Mouse (Mus musculus): ENCODE results near the gene Tmem132d.

Tmem132d gene

DNA sequence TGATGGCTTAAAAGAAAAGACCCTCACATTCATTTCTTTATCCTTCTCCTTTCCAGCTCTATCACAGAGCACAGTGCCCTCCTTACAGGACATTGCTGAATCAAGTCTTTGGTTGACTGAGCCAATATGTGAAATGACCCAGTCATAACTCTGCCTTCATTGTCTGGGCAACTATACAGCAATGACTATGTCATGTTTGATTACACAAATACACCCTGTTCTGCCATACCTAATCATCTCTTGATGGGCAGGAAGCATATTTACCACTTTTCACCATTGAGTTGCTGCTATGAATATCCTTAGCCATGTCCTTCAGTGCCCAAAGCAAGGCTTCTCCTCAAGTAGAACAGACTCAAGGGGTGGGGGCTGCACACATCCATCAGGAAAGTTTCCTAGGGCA is 214.6 kb downstream of the Tmem132d start:
- no peak for DNase-seq (ENCODE audit: low spot score in 2 of 2)

DNA sequence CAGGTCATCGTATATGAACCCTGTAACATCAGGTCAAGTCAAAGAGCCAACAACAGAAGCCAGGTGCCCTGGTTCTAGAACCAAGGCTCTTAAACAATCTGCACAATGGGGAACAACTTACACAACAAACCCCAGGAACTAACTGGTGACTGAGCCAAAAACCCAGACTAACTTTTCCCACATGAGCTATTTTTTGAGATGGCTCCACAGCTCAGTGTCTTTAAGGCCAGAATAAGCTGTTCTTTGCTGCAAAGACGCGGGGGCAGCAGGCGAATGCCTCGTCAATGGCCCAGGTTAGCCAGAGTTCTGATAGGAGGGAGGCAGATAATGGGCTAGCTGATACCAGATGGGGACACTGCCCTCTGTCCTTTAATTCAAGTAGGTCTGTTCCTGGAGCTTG is 221.8 kb downstream of the Tmem132d start:
- no peak for DNase-seq (ENCODE audit: low spot score in 2 of 2)

GRCm38 (mm10) chr5:128205716-128206115 is 227.2 kb downstream of the Tmem132d start:
- DNase-seq (ENCODE audit: low spot score in 2 of 2), result no peak

GRCm38 (mm10) chr5:128204685-128205320 is 228.1 kb downstream of the Tmem132d start:
- DNase-seq (ENCODE audit: low spot score in 2 of 2), result no peak

DNA sequence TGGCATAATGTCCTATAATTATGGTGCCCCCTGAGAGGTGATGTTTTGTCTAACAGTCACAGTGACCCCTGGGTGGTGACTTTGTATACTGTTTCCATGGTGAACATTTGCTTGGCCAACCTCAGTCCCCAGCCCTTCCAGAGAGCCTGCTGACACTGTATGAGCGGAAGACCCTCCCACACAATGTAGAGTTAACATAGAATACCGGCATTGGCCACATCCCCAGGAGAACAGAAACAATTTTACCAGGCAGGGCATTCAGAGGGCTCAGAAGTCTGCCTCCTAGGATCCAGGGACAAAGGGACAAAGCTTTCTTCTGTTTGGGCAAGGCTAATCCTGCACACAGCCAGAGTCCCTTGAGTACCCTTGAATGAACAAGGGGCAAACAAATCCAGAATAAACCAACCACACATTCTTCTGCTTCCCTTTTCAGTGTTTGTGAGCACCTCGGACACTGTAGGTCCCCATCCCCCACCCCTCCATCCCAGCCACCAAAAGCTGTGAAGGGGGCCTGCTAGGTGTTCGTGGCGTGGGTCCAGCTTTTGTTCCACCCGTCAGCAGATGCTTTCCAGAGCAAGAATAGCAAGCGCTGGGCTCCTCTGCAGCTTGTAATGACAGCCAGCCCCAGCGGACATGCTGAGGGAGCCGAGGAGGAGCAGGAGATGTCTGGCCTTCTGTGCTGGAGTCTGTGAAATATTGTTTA is 228.8 kb downstream of the Tmem132d start:
- DNase-seq (ENCODE audit: low spot score in 2 of 2), result no peak

GRCm38 (mm10) chr5:128194106-128194505 is 238.8 kb downstream of the Tmem132d start:
- DNase-seq (ENCODE audit: low spot score in 2 of 2), result no peak

DNA sequence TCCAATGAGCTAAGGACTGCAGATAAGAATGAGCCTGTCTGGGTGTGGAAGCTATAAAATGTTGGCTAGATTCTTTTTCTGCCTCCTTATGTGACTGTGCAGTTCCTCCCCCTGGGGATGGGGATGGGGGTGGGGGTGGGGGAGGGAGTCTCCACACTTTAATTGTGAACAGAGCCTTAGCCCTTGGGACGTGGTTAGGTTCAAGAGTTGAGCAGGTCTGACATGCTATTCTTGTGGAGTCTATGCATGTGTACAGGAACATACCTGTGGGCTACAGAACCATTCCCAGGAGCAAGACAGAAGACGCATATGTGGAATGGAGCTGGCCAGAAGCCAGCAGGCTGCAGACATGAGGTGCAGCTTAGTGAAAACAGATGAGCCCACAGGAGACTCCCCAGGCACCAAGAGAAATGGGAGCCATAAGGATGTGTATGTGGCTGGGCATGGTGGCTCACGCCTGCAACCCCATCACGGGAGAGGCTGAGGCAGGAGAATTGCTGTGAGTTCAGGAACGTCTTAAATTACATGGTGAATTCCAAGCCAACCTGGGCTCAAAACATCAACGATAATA is 240.3 kb downstream of the Tmem132d start:
- DNase-seq (ENCODE audit: low spot score in 2 of 2), result no peak

GRCm38 (mm10) chr5:128191710-128192109 is 241.2 kb downstream of the Tmem132d start:
- no peak for DNase-seq (ENCODE audit: low spot score in 2 of 2)

- DNase-seq (ENCODE audit: low spot score in 2 of 2), result no peak
Measured at GRCm38 (mm10) chr5:128190243-128190820, 242.5 kb downstream of the Tmem132d start.

GRCm38 (mm10) chr5:128176234-128176633 is 256.6 kb downstream of the Tmem132d start:
- DNase-seq (ENCODE audit: low spot score in 2 of 2), result no peak

- no peak for DNase-seq (ENCODE audit: low spot score in 2 of 2)
Measured at GRCm38 (mm10) chr5:128158901-128159675, 273.8 kb downstream of the Tmem132d start.

DNA sequence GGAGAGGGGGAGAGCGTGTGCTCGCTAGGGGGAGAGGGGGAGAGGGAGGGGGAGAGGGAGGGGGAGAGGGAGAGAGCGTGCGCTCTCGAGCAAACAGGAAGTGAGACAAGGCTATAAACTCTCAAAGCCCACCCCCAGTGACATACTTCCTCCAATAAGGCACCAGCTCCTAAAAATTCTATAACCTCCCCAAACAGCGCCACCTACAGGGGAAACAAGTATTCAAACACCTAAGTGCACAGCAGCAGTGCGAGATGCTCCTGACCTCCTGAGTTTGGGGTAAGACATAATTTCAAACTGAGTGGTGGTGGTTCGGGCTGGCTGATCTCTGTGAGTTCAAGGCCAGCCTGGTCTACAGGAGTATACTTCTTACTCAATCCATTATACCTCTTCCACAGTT is 281.4 kb downstream of the Tmem132d start:
- no peak for DNase-seq (ENCODE audit: low spot score in 2 of 2)

- no peak for DNase-seq (ENCODE audit: low spot score in 2 of 2)
Measured at GRCm38 (mm10) chr5:128146901-128147645, 285.8 kb downstream of the Tmem132d start.

- no peak for DNase-seq (ENCODE audit: low spot score in 2 of 2)
Measured at GRCm38 (mm10) chr5:128144799-128145198, 288.1 kb downstream of the Tmem132d start.

DNA sequence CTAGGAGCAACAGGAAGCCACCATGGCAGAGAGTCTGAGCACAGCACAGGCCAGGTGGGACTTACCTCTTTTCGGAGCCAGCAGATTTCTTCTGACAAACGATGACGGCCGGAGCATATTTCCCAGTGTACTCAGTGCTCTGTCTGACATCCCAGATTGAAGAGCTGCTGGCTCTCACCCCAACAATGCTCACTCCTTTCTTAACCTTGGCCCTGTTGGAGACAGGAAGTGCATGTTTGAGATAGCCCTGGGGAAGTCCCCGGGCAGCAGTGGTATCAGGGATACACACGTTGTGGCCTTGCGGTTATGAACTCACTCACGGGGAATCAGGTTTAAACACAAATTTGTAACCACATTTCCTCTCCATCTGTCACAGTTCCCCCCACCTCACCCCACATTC is 296.1 kb downstream of the Tmem132d start:
- DNase-seq (ENCODE audit: low spot score in 2 of 2), result no peak

- DNase-seq (ENCODE audit: low spot score in 2 of 2), result no peak
Measured at GRCm38 (mm10) chr5:128122656-128123055, 310.2 kb downstream of the Tmem132d start.

DNA sequence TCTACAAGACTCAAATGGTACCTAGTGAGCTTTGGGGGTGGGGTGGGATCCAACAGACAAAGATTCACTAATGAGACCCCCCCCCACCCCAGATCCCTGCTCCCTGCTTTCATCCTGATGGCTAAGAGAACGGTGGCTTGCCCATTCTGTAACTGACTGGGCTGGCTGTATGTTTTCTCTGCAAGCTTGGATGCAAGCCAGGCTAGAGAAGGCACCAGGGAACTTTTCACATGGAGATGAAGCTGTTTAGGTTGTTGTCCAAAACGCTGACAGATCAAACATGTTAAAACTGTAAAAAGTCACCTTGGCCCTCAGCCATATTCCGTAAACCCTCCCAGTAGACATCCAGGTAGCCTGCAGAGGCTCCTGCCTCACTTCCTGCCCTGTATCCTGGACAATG is 313.7 kb downstream of the Tmem132d start:
- DNase-seq (ENCODE audit: low spot score in 2 of 2), result no peak

DNA sequence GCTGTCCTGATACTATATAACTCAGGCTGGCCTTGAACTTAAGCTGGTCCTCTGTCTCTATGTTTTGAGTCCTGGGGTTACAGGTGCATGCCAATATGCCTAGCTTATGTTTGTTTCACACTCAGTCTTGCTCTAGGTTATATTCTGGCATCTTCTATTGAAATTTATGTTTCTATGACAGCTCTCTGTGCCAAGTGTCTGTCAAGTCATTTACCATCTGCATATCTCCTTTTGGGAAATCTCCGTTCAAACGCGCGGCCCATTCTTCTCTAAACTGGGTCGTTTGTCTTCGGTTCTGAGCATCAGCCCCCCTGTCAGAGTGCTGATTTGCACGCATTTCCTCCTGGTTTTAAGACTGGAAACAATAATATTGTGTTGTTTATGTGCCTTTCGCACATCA is 319.8 kb downstream of the Tmem132d start:
- no peak for DNase-seq (ENCODE audit: low spot score in 2 of 2)

DNA sequence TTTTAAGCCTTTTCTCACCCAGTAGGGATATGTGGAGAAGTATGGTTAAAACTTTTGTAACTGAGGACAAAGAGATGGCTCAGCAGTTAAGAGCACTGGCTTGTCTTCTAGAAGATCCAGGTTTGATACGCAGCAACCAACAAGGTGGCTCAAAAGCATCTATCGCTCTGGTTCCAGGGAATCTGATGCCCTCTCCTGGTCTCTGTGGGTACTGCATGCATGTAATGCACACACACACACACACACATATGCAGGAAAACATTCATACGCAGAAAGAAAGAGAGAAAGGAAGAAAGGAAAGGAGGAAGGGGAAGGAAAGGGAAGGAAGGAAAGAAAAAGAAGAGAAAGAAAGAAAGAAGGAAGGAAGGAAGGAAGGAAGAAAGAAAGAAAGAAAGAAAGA is 320.4 kb downstream of the Tmem132d start:
- DNase-seq (ENCODE audit: low spot score in 2 of 2), result no peak

GRCm38 (mm10) chr5:128111664-128112063 is 321.2 kb downstream of the Tmem132d start:
- DNase-seq (ENCODE audit: low spot score in 2 of 2), result no peak

- DNase-seq (ENCODE audit: low spot score in 2 of 2), result no peak
Measured at GRCm38 (mm10) chr5:128102556-128102955, 330.3 kb downstream of the Tmem132d start.

All from heart, adult 9 months (tissue).